Mouse (Mus musculus) CH12.LX (cell line): ENCODE measurements around the gene Rad23b. TPM values are rescaled to one million over a fixed set of nuclear protein-coding genes. Genes with fewer than 3 reads are reported as not detected.
A peak's percentile ranks its signal among the peaks of the same experiment; 100 is the strongest.

ENCODE experiments used
- DNase-seq: peaks from one replicate; pipeline ENCODE4 v3.0.0-alpha.2; 2013; ENCODE audit errors: extremely low read depth
- H3K27ac ChIP-seq: 2 replicates; pipeline ENCODE4 v1.5.1; 2012; ENCODE audit warnings: low read depth, mild to moderate bottlenecking, control low read depth, moderate library complexity; ENCODE audit not compliant: insufficient read depth
- H3K27me3 ChIP-seq: replicated peaks from 2 replicates; pipeline ENCODE3; 2012; ENCODE audit warnings: inconsistent platforms
- H3K36me3 ChIP-seq, 2 experiments: replicated peaks in 1 of 2; 2 replicates each; pipeline versions ENCODE3 to v1.6.1; 2012; ENCODE audit warnings: inconsistent platforms in 1 of 2, low read length in 1 of 2, mild to moderate bottlenecking in 1 of 2, mixed read lengths in 1 of 2, moderate library complexity in 1 of 2; ENCODE audit not compliant: control insufficient read depth in 1 of 2, insufficient read depth in 1 of 2
- H3K4me1 ChIP-seq, 2 experiments: 2 replicates each; pipeline ENCODE4 v1.6.1; 2012; ENCODE audit warnings: inconsistent platforms in 1 of 2, moderate library complexity in 1 of 2; ENCODE audit not compliant: insufficient read depth in 2 of 2, control insufficient read depth in 1 of 2
- H3K4me2 ChIP-seq: 2 replicates; pipeline ENCODE4 v1.6.1; 2012; ENCODE audit warnings: low read depth, mild to moderate bottlenecking, control low read depth; ENCODE audit not compliant: poor library complexity, insufficient read depth, severe bottlenecking
- H3K4me3 ChIP-seq, 3 experiments: fragments of 150-350 bp in 1 of 3; sonication (generic) in 1 of 3; replicated peaks in 1 of 3; 2 replicates each; pipeline versions ENCODE3 to v1.5.1; 2011 to 2012; ENCODE audit warnings: low read depth in 2 of 3, low read length in 2 of 3, mild to moderate bottlenecking in 2 of 3, moderate library complexity in 2 of 3, control low read depth in 1 of 3, improper control_type of control experiment in 1 of 3, inconsistent platforms in 1 of 3, mixed read lengths in 1 of 3; ENCODE audit not compliant: poor library complexity in 1 of 3
- H3K79me2 ChIP-seq: replicated peaks from 2 replicates; pipeline ENCODE4 v1.6.1; 2012; ENCODE audit warnings: mild to moderate bottlenecking, moderate library complexity; ENCODE audit not compliant: control insufficient read depth, poor library complexity, insufficient read depth, severe bottlenecking; ENCODE audit errors: extremely low read depth
- H3K9ac ChIP-seq: 2 replicates; pipeline ENCODE4 v1.6.1; 2012; ENCODE audit warnings: low read depth, mild to moderate bottlenecking, control low read depth, moderate library complexity; ENCODE audit not compliant: insufficient read depth
- H3K9me3 ChIP-seq: replicated peaks from 2 replicates; pipeline ENCODE3; 2012; ENCODE audit warnings: low read length, inconsistent platforms, mixed read lengths
- BHLHE40 ChIP-seq: IDR thresholded peaks from 2 replicates; pipeline ENCODE4 v1.6.1; 2011; ENCODE audit warnings: mild to moderate bottlenecking, low read depth, low read length, improper control_type of control experiment
- CHD1 ChIP-seq: IDR thresholded peaks from 2 replicates; pipeline ENCODE4 v1.6.1; 2012; ENCODE audit warnings: low read depth, low read length, improper control_type of control experiment, inconsistent platforms
- CHD2 ChIP-seq: IDR thresholded peaks from 2 replicates; pipeline ENCODE4 v1.6.1; 2011; ENCODE audit warnings: low read length, improper control_type of control experiment
- CTCF ChIP-seq, 2 experiments: IDR thresholded peaks in 1 of 2; conservative IDR thresholded peaks in 1 of 2; 2 replicates each; pipeline ENCODE4 v1.5.1; 2011 to 2012; ENCODE audit warnings: low read depth in 2 of 2, low read length in 2 of 2, improper control_type of control experiment in 1 of 2, inconsistent platforms in 1 of 2, mild to moderate bottlenecking in 1 of 2, moderate library complexity in 1 of 2
- E2F4 ChIP-seq: IDR thresholded peaks from 2 replicates; pipeline ENCODE4 v1.6.1; 2011; ENCODE audit warnings: low read depth, low read length, improper control_type of control experiment; ENCODE audit not compliant: insufficient replicate concordance
- ELF1 ChIP-seq: IDR thresholded peaks from 2 replicates; pipeline ENCODE4 v1.6.1; 2014; ENCODE audit warnings: low read depth, mild to moderate bottlenecking, inconsistent platforms, low read length, improper control_type of control experiment
- EP300 ChIP-seq: IDR thresholded peaks from 2 replicates; pipeline ENCODE4 v1.6.1; 2011; ENCODE audit warnings: low read length, improper control_type of control experiment
- ETS1 ChIP-seq: conservative IDR thresholded peaks from 2 replicates; pipeline ENCODE4 v1.6.1; 2012; ENCODE audit warnings: low read depth, mild to moderate bottlenecking, inconsistent platforms, low read length, improper control_type of control experiment, moderate library complexity
- GABPA ChIP-seq: IDR thresholded peaks from 2 replicates; pipeline ENCODE4 v1.6.1; 2012; ENCODE audit warnings: low read depth, low read length, improper control_type of control experiment, inconsistent platforms; ENCODE audit not compliant: insufficient replicate concordance
- HCFC1 ChIP-seq: IDR thresholded peaks from 2 replicates; pipeline ENCODE4 v1.6.1; 2012; ENCODE audit warnings: low read depth, mild to moderate bottlenecking, inconsistent platforms, low read length, improper control_type of control experiment
- IRF4 ChIP-seq: IDR thresholded peaks from 2 replicates; pipeline ENCODE4 v1.6.1; 2014; ENCODE audit warnings: low read depth, mild to moderate bottlenecking, inconsistent platforms, low read length, improper control_type of control experiment
- JUN ChIP-seq: IDR thresholded peaks from 2 replicates; pipeline ENCODE4 v1.6.1; 2011; ENCODE audit warnings: low read depth, mild to moderate bottlenecking, low read length, improper control_type of control experiment, moderate library complexity; ENCODE audit not compliant: insufficient read depth
- KAT2A ChIP-seq: IDR thresholded peaks from 2 replicates; pipeline ENCODE4 v1.6.1; 2012; ENCODE audit warnings: low read length, improper control_type of control experiment, inconsistent platforms; ENCODE audit not compliant: insufficient replicate concordance
- MAFK ChIP-seq: IDR thresholded peaks from 2 replicates; pipeline ENCODE4 v1.6.1; 2011; ENCODE audit warnings: low read length, improper control_type of control experiment; ENCODE audit not compliant: insufficient replicate concordance
- MAX ChIP-seq: IDR thresholded peaks from 2 replicates; pipeline ENCODE4 v1.6.1; 2011; ENCODE audit warnings: low read length, improper control_type of control experiment
- MAZ ChIP-seq: IDR thresholded peaks from 2 replicates; pipeline ENCODE4 v1.6.1; 2012; ENCODE audit warnings: low read depth, mild to moderate bottlenecking, inconsistent platforms, low read length, improper control_type of control experiment, moderate library complexity
- MEF2A ChIP-seq: IDR thresholded peaks from 2 replicates; pipeline ENCODE4 v1.6.1; 2014; ENCODE audit warnings: low read depth, mild to moderate bottlenecking, inconsistent platforms, low read length, improper control_type of control experiment, borderline replicate concordance
- MXI1 ChIP-seq: IDR thresholded peaks from 2 replicates; pipeline ENCODE4 v1.6.1; 2011; ENCODE audit warnings: mild to moderate bottlenecking, low read depth, low read length, improper control_type of control experiment
- MYC ChIP-seq: IDR thresholded peaks from 2 replicates; pipeline ENCODE4 v1.6.1; 2011; ENCODE audit warnings: low read depth, mild to moderate bottlenecking, improper control_type of control experiment, low read length
- NELFE ChIP-seq: IDR thresholded peaks from 2 replicates; pipeline ENCODE4 v1.6.1; 2011; ENCODE audit warnings: low read depth, low read length, improper control_type of control experiment
- NRF1 ChIP-seq: IDR thresholded peaks from 2 replicates; pipeline ENCODE4 v1.6.1; 2014; ENCODE audit warnings: low read depth, mild to moderate bottlenecking, inconsistent platforms, low read length, improper control_type of control experiment, moderate library complexity
- PAX5 ChIP-seq: IDR thresholded peaks from 2 replicates; pipeline ENCODE4 v1.6.1; 2012; ENCODE audit warnings: low read length, inconsistent platforms, mixed read lengths
- POLR2A ChIP-seq: IDR thresholded peaks from 2 replicates; pipeline ENCODE4 v1.6.1; 2011; ENCODE audit warnings: low read depth, mild to moderate bottlenecking, improper control_type of control experiment, low read length
- POLR2AphosphoS2 ChIP-seq: IDR thresholded peaks from 2 replicates; pipeline ENCODE4 v1.6.1; 2011; ENCODE audit warnings: low read depth, low read length, improper control_type of control experiment
- RAD21 ChIP-seq: IDR thresholded peaks from 2 replicates; pipeline ENCODE4 v1.6.1; 2011; ENCODE audit warnings: low read depth, mild to moderate bottlenecking, low read length, improper control_type of control experiment, moderate library complexity
- RCOR1 ChIP-seq: conservative IDR thresholded peaks from 2 replicates; pipeline ENCODE4 v1.6.1; 2012; ENCODE audit warnings: low read depth, mild to moderate bottlenecking, inconsistent platforms, low read length, improper control_type of control experiment
- SIN3A ChIP-seq: IDR thresholded peaks from 2 replicates; pipeline ENCODE4 v1.6.1; 2012; ENCODE audit warnings: low read length, improper control_type of control experiment, inconsistent platforms
- SMC3 ChIP-seq: IDR thresholded peaks from 2 replicates; pipeline ENCODE4 v1.6.1; 2011; ENCODE audit warnings: low read depth, low read length, improper control_type of control experiment
- TBP ChIP-seq: conservative IDR thresholded peaks from 2 replicates; pipeline ENCODE4 v1.6.1; 2011; ENCODE audit warnings: low read depth, low read length, improper control_type of control experiment
- TCF12 ChIP-seq: IDR thresholded peaks from 2 replicates; pipeline ENCODE4 v1.6.1; 2014; ENCODE audit warnings: low read depth, mild to moderate bottlenecking, inconsistent platforms, low read length, improper control_type of control experiment
- UBTF ChIP-seq: IDR thresholded peaks from 2 replicates; pipeline ENCODE4 v1.6.1; 2012; ENCODE audit warnings: low read depth, mild to moderate bottlenecking, inconsistent platforms, low read length, improper control_type of control experiment, moderate library complexity
- USF1 ChIP-seq: IDR thresholded peaks from 2 replicates; pipeline ENCODE4 v1.6.1; 2014; ENCODE audit warnings: low read depth, mild to moderate bottlenecking, inconsistent platforms, low read length, improper control_type of control experiment
- USF2 ChIP-seq: conservative IDR thresholded peaks from 2 replicates; pipeline ENCODE4 v1.6.1; 2011; ENCODE audit warnings: low read depth, low read length, improper control_type of control experiment
- ZC3H11A ChIP-seq: IDR thresholded peaks from 2 replicates; pipeline ENCODE4 v1.6.1; 2012; ENCODE audit warnings: low read depth, mild to moderate bottlenecking, inconsistent platforms, low read length, improper control_type of control experiment
- ZKSCAN1 ChIP-seq: IDR thresholded peaks from 2 replicates; pipeline ENCODE4 v1.6.1; 2012; ENCODE audit warnings: low read depth, inconsistent platforms, low read length, improper control_type of control experiment, borderline replicate concordance
- ZMIZ1 ChIP-seq: IDR thresholded peaks from 2 replicates; pipeline ENCODE4 v1.6.1; 2012; ENCODE audit warnings: low read depth, mild to moderate bottlenecking, inconsistent platforms, low read length, improper control_type of control experiment
- ZNF384 ChIP-seq: IDR thresholded peaks from 2 replicates; pipeline ENCODE4 v1.6.1; 2012; ENCODE audit warnings: low read depth, low read length, improper control_type of control experiment, inconsistent platforms
- dilution Hi-C: fragments of 300-500 bp; cut with MboI; formaldehyde crosslinking; loops from 2 replicates; pipeline ENCODE4 v1.14.3; 2020; ENCODE audit warnings: low sequenced_read_pairs; ENCODE audit not compliant: extremely low pct_unique_long_range_greater_than_20kb, extremely low pct_ligation_motif_present
- in situ Hi-C: fragments of 300-500 bp; cut with MboI; formaldehyde crosslinking; loops from 3 replicates; pipeline ENCODE4 v1.14.3; 2019; ENCODE audit warnings: low sequenced_read_pairs, low pct_ligation_motif_present, low pct_unique_long_range_greater_than_20kb, mixed read lengths
- polyA plus RNA-seq: library from polyadenylated mRNA; unstranded; fragments of >175 nt; gene quantifications from 2 replicates; pipeline ENCODE4 v1.2.1, GENCODE M21; 2012; ENCODE audit warnings: low read depth; ENCODE audit not compliant: insufficient read length
- total RNA-seq, 2 experiments: library from RNA; depleted of rRNA; stranded (reverse); fragments of 300-350 nt in 1 of 2; fragments of >200 nt in 1 of 2; gene quantifications; 2 replicates each; pipeline ENCODE4 v1.2.3; 2012 to 2014

The Rad23b gene
- total RNA-seq (2012; rRNA removed) (188 and 190 TPM in 2 replicates), total RNA-seq (2014; rRNA removed) (394 and 436 TPM in 2 replicates), polyA plus RNA-seq (268 and 350 TPM in 2 replicates)

DNA sequence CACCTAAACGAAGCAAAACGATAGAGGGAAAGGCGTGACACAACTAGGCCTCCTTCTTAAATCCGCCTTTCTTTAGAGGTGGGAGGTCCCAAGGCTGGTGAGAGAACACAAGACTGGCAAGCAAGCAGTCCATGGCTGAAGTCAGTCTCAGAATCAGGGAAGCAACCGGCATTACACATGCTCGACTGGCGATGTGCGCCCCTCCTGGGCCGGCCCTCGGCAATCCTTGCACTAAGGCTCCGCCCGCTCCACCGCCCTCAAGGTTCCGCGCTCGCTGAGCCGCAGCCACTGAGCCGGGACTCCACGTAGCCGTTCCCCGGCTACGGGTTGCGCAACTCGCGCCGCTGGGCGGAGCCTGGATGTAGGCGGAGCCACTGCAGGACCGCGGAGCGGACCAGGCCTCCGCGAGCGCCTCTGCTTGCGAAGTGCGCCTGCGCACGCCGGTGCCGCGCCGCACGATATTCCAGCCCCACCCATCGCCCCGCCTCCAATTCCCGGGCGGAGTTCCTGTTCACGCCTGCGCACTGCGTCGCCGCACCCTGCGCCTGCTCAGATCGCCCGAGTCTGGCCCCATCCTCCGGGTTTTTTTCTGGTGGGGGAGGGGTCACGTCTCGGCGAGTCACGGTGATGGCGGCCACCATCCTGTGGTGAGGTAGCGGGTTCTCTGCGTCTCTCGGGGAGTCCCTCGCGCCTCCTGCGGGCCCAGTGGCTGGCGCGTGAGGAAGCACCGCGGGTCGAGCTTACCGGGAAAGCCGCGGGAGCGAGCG, at the start of gene Rad23b:
TSS of gene Rad23b (plus strand) at position 592 of the 767 bp plus-strand sequence.
- Histone ChIP-seq H3K9ac (peak within 1 kb of the TSS; percentile 95), H3K4me2 (peak within 1 kb of the TSS; percentile 73), H3K36me3 (peaks cover 0 to 10% of the 10 kb centered on the region in 2 experiments), H3K27ac (peak within 1 kb of the TSS; percentile 78), H3K27me3 (no peaks in the 10 kb centered on the region), H3K79me2 (peaks cover 43% of the 10 kb centered on the region), H3K4me3 (peak within 1 kb of the TSS; percentile 55 to 98 (median 92)), H3K4me1 (peaks cover 12 to 43% of the 10 kb centered on the region in 2 experiments), H3K9me3 (no peaks in the 10 kb centered on the region)
- in situ Hi-C loops (no loop called here), dilution Hi-C loops (no loop called here)
- peak; percentile 96 for DNase-seq
- TF ChIP-seq MAZ (peak; percentile 95), GABPA (no peak), ZC3H11A (no peak), POLR2A (peak; percentile 85), USF1 (no peak), NRF1 (peak; percentile 97), SMC3 (no peak), IRF4 (peak; percentile 19; the same call in 1 of the 2 replicates), ZNF384 (peak; percentile 86), RAD21 (no peak; the same call in 1 of the 2 replicates), JUN (no peak), RCOR1 (peak; percentile 44; the same call in 1 of the 2 replicates), MEF2A (peak; percentile 39; the same call in 1 of the 2 replicates), ZMIZ1 (peak; percentile 67; the same call in 1 of the 2 replicates), MAX (peak; percentile 25; the same call in 1 of the 2 replicates), TBP (0 out of 2 replicates have a peak, but pooled peaks have one; percentile 48), HCFC1 (peak; percentile 71), ELF1 (peak; percentile 64; the same call in 1 of the 2 replicates), MYC (peak; percentile 79), BHLHE40 (no peak; the same call in 1 of the 2 replicates), ETS1 (no peak), MXI1 (peak; percentile 57; the same call in 1 of the 2 replicates), UBTF (0 out of 2 replicates have a peak, but pooled peaks have one; percentile 34), PAX5 (no peak), E2F4 (no peak), KAT2A (no peak), EP300 (no peak), ZKSCAN1 (no peak), NELFE (peak; percentile 89), POLR2AphosphoS2 (peak; percentile 68; the same call in 1 of the 2 replicates), MAFK (no peak), TCF12 (peak; percentile 64), CTCF (conservative IDR thresholded peaks at IDR 0.05 in 1 of 2, IDR thresholded peaks at IDR 0.05 in 1 of 2; ENCODE audit: low read depth in 2 of 2, low read length in 2 of 2) (no peak; a peak in 1 of 4 replicates), USF2 (no peak), CHD1 (no peak), SIN3A (peak; percentile 40; the same call in 1 of the 2 replicates), CHD2 (no peak; the same call in none of the 2 replicates)
